Comparison of ENCODE assay signal across 12 mouse cellular contexts in the genomic region with DNA sequence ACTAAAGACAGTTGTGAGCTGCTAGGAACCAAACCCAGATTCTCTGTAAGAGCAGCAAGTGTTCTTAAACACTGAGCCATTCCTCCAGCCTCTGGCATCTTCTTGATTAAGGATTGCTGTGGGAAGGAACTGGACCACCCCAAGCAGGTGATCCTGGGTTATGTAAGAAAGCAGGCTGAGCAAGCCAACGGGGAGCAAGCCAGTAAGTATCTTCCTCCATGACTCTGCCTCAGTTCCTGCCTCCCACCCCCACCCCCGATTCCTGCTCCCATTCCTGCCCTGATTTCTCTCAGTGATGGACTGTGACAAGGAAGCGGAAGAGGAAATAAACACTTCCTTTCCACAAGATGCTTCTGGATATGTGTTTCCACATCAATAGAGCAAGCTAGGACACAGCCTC.
"Had no signal": no experiment of that assay in that cellular context is flagged by ENCODE, and none has a peak within 500 bp of the region (broad histone marks: within the 10 kb centered on the region; RNA-seq: fewer than 3 reads in every experiment).

No protein-coding gene starts in this region.

- DNase-seq: retina, postnatal 1 day; right cerebral cortex, adult 18-20 months; right cerebral cortex, postnatal 14 days; right cerebral cortex, postnatal 25 days; right cerebral cortex, postnatal 4 days; spleen, adult 18-20 months; thymus, adult 18-20 months; thymus, adult 2 months; thymus, postnatal 14 days; thymus, postnatal 25 days; thymus, postnatal 36 days; thymus, postnatal 4 days had no signal
